Mouse (Mus musculus) A20 (cell line): ENCODE results near the gene Mrvi1.
A peak's percentile ranks its signal among the peaks of the same experiment; 100 is the strongest.

Experiments used
- DNase-seq: peaks from one replicate; pipeline ENCODE4 v3.0.0-alpha.2; 2011; ENCODE audit warnings: low read depth, low spot score

Mrvi1 gene

DNA sequence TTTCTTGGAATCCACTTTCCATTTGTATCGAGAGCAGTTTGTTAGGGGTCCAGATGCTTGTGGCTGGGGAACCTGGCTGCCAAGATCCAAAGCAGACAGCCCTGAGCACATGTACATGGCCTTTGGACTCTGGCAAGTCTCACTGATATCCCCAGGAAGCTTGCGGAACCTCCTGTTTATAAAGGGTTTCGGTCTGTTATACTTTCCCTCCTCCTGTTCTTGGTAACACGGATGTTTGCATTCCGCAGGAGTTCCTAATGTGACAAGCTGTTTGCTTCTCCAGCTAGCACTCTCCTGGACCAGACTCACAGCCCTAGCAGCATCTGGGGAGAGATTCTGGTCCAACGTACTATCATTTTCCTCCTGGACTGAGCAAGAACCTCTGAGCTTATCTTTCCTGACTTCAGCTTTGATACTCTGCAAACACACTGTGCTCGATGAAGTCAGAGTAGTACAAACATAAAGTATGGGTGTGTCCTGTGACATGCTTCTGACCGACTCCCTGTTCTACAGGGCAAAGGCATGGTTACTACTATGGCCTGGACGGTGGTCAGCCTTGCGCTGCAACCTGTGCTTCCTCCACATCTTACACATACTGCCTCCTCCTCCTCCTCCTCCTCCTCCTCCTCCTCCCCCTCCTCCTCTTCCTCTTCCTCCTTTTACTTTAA is 88.2 kb downstream of the Mrvi1 start:
- DNase-seq = no peak

DNA sequence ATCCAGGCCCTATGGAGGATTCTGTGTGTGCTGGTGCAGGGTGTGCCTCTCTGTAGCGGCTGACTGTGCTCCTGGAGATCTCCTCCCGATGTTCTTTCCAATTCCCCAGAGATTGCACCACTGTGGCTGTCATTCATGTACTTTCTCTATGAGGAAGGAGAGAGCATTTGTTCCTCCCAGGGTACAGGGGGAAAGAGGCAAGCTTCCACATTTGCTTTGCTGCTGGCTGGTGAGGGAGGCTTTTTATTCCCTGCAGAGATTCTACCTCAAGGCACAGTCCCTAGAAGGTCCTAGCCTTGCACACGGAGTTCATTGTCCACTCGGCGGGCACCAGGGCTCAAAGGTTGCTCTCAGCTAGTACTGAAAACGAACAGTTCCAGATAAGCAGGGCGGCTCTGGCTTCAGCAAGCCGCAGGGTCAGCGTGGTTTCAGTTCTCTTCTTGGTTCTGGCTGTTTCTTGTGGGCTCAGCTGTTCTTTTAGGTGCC is 90.7 kb downstream of the Mrvi1 start:
- peak; percentile 40 for DNase-seq

DNA sequence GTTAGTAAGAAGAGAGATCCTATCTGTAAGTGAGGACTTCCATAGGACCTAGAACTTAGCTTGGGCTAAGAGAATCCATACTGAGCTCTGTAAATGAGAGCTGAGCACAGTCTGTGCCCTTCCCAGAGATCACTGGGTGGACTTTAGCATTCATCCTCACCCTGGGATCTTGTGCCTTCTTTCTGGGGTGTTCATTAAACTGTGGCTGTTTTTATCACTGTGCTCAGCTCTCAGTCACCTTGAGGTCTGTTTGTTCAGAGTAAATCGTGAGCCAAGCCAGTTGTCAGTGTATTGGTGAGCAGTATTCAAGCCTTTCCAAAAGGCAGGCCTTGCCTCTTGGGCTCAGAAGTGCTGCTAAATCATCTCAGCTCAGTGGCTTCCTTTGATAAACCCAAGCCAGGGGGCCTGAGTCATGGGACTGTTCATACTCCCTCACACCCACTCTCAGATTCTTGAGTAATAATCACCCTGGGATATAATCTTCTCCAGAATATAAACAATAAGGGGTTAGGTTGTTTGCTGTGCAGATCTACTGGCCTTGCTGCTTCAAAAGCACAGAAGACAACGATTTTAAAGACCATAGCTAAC is 100.4 kb downstream of the Mrvi1 start:
- no peak for DNase-seq

DNA sequence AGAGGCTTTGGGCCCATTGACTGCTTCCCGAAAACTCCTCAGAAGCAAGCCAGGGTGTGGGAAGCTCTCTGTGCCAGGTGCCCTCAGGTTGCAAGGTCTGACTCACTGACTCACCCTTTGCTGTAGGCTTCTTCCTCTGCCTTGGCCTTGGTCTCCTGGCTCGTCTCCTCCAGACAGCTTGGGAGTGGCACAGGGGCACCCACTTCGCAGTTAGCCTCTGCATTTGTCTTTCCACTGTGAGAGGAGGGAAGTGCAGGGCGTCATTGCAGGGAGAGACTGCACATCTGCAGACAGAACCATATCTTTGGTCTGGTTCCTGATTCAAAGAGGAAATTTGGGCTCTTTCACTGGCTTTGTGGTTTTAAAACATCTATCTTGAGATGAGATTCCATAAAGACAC is 104.2 kb downstream of the Mrvi1 start:
- DNase-seq = no peak

DNA sequence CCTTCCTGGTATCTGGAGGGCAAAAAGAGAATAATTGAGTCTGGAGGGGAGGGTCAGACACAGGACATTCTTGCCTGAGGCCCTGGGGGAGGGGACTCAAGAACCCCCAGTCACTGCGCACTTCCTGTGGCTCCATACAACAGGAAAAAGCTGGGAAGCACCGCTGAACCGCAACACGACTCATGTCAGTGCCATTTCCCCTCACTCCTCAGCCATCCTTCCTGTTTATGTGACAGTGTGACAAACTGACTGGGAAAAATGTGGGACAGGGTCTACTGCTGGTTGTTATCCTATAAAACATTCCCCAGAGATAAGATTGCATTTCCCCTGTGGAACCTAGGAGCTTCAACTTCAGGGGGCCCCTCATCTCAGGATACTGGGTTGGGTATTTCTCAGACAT is 105.3 kb downstream of the Mrvi1 start:
- no peak for DNase-seq

DNA sequence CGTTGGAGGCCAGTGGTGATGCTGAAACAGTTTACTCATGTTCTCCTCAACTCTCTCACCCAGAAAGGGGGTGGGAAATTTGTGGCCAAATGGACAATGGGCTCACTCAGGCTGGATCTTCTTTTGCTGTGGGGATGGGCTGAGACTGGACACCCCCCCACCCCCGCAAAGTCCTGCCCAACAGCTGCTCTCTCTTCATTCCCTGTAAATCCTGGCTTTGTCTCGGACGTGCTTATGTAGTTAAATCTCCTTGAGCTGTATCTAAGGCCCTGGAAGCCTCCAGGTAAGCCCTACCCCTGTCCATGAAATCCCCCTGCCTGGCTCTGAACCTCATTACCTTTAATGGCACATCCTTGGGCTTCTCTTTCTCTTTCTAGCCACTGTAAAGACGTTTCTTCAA is 113.5 kb downstream of the Mrvi1 start:
- no peak for DNase-seq

DNA sequence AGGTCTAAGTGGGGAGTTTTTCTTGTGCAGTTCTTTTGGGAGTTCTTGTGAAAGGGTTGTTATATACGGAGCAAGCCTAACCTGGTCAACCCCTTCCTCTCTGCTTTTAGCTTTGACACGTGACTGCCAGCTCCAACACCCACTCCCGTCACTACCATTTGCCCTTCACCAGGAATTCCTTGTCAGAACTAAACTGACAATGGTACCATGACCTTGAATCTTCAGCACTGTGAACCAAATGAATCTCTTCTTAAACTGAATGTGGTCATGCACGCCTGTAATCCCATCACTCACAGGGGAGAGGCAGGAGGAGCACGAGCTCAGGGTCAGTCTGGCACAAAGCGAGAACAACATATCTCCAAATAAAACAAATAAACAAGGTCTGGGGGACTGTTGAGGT is 115.1 kb downstream of the Mrvi1 start:
- no peak for DNase-seq

DNA sequence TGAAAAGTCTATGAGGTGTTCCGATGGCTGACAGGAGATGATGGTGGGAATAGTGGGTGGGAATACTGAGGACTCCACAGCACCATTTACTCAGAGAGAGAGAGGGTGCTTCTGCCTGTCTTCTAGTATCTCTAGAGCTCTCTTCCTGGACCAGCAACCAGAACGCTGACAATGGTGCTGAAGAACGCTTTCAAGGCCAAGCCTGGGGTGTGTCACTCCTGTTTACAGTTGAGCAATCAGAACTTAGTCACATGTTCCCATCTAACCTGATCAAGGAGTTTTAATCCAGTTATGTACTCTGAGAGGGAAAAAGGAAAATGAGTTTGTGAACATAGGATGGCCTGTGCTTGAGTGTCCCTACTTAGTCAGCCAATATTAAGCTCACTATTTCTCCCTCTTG is 116.2 kb downstream of the Mrvi1 start:
- no peak for DNase-seq

DNA sequence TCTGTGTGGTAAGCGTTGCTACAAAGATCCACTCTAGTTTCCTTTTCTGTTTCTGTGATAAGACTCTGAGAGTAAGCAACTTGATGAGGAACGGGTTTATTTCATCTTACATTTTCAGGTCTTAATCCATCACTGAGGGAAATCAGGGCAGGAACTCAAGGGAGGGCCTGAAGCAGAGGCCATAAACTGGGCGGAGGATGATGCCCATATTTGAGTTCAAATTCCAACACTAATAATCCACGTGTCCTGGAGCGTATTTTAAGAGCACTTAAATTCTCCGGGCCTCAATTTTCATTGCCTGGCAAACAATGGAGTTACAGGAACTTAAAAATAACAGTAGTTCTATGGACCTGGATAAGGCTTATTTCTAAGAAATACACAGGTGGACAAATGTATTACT is 116.7 kb downstream of the Mrvi1 start:
- no peak for DNase-seq

DNA sequence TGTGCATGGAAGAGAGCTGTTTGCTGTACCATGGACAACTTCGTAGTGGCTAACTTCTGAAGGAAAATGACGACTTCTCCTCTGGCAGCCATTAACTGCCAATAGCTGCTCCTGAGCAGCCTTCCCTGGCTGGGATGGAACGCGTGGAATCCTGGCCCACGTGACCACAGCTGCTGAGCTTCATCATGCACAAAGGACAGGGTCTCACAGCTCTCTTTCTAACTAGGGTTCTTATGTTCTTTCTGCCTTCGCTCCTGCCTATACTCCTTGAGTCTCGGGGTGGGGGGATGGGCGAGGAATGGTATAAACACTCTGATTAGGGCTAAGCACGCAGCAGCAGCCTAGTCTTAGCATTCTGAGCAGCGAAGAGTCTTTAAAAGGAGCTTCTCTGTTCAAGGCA is 117.2 kb downstream of the Mrvi1 start:
- DNase-seq = no peak

DNA sequence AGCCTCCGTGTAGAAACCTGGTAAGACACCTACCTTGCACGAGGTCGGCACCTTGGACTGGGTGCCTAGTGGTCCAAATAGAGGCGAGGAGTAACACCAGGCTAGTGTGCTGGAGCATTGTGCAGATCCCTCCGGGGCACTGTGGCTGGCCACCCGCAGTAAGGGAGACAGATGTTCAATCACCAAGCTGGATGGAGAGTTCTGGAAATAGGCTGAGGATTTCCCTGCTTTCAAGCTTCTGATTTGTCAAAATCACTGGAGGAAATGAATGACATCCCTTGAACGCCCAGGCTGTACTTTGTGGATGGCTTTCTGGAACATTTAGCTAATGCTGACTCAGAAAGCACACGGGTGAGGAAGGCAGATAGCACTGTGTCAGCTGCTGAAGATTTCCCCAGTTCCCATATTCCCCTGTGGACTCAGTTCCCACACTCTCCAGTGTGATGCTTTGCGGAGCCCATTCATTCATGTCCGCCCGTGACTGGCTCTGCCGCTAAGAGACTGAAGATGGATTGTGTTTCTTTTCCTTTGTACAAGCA is 119.4 kb downstream of the Mrvi1 start, which contains the start of gene Lyve1:
Gene Lyve1 (minus strand): TSS at position 489 of the 539 bp plus-strand sequence.
- DNase-seq = no peak

DNA sequence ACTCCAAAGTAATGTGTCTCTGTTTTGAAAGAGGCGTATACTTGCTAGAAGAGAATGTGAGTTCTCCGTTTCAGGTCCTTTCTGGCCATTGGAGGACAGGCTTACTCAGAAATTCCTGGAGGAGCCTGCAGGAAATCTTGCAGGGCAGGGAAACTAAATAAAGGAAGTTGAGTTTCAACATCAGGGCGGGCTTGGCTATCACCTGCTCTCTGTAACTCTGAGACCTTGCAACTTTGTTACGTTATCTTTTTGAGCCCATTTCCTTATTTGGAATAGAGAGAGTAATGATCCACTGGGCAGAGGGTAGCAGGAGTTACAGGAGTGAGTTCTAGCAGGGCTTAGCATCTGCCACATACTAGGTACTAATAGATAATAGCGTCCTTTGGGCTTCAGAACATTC is 122.1 kb downstream of the Mrvi1 start:
- no peak for DNase-seq

DNA sequence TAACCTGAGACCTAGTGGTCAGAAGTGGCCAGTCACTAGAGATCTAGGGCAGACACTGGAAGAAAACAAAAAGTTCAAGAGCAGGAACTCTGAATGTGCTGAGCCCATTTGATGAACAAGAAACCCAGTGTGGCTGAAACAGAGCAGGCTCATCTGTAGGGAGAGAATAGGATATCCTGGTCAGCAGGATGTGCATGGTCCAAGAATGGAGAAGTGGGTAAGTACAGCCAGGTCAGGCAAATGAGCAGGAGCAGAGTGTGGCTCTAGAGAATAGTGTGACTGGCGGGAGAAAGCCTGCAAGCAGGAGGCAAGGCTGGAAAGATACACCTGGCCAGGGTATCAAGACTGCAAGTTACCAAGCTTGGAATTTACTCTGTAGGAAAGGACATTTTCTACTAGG is 126.7 kb downstream of the Mrvi1 start:
- no peak for DNase-seq

DNA sequence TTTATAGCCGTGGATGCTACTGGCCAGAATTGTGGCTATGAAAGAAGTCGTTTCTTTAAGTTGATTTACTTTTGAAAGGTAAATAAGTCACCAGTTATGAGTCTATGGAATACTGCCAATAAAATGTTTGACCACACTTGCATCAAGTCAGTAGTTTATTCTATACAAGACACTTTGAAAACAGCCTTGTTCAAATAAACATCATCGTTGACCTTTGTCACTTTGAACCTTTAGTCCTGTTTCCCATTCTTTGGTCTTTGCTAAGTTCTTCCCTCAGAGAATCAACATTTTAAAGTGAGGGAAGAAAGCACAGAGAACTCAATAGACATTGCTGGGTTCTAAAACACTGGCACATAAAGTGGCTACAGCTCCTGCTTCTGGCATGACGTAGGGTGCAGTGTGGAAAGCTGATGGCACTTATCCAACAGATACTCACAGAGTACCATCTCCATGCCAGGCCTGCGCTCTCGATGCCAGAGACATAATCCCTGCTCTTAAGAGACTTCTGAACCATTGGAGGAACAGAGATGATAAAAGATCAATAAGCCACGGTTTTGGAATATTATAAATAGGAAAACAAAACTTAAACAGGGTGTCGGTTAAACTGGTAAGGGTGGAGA is 127.2 kb downstream of the Mrvi1 start:
- no peak for DNase-seq

DNA sequence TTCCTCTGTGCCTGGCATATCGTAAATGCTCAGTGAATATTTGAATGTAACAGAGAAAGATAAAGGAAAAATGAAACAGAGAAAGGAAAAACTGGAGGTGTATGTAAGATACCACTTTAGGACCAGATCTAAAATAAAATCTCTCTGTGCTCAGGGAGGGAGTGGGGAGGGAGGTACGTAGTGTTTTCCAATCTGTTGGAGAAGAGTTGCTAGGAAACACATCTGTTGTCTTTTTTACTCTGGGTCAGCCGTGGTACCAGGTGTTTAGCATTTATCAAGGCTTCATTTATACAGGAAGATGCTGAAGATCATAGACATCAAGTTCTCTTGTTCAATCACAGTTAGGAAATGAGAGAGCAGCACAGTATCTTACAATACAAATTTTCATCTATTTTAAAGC is 127.7 kb downstream of the Mrvi1 start:
- DNase-seq = no peak

DNA sequence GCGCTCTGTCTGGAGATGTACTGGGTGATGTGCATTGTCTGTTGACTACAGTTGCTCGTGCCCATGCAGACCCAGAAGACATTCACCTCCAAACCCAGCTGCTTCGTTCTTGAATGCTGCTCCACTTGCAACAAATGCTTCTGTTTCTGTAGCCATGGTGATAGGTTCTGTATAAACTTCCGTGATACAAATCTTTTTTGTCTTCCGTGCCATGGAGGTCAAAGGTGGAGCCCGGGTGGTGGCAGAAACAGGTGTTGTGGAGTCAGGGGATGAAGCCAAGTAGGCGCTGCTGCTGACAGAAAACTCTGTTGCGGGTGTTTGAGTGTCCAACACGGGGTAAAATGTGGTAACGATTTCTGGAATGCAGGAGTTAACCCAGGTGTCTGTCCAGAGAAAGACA is 128.7 kb downstream of the Mrvi1 start:
- DNase-seq = no peak

DNA sequence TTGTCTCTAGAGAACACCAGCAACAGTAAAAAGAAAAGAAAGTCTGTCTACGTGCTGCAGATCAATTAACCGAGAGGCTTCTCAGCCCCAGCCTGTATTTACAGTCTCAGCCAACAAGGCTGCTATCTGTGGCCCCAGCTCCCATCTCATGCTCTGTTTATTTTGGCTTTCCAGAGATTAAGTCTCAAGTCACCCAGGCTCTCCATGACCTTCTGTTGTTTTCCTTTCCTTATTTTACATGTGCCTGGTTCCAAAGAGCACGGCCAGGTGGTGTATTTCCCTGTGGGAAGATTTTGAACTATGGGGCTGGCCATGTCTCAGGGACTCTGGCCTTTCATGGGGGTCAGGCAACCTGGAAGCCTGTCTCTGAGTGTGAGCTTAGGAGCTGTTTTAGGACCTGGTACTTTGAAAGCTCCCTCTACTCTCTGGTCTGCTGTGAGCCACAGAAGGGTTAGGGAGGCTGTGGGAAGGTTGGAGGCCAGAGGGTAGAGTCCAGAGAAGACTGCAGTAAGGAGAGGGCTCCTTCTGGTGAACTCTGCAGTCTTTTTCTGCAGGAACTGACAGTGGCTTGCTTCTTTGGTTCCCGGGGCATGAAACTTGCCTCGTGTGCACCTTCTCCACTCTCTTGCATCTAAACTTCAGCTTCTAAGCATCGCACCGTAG is 130.6 kb downstream of the Mrvi1 start:
- no peak for DNase-seq

DNA sequence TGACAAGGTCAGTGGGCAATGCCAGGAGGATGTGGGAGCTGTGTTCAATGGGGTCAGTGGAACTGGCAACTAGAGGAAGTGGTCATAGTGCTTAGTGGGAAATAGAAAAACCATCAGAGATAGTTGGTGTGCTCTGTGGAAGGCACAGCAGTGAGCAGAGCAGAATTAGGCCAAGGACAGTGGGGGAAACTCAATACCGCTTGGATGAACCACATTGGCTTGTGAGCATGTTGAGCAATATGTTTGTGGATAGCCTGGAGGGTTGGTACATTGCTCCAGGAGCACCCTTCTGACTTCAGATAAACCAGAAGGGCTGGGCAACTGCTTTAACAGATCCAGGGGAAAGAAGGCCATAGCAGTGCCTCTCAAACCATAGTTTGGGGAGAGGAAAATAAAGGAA is 133.9 kb downstream of the Mrvi1 start:
- no peak for DNase-seq

DNA sequence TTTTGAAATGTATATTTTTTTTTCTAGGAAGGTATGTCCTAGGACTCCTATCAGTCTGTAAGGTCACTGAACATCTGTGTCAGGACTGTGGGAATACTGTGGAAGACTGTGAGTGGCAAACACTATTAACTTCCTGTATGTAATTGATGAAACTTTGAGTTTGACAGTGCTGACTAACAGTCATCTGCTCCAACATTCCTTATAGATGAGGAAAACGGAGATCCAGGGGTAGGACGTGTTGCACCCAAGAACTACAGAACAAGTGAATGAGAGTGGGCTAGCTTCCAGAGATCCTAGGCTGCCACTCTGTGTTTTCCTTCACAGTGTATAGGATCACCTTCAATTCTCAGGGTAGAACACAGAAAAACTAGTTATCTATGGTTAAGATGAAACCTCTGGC is 134.9 kb downstream of the Mrvi1 start:
- no peak for DNase-seq

DNA sequence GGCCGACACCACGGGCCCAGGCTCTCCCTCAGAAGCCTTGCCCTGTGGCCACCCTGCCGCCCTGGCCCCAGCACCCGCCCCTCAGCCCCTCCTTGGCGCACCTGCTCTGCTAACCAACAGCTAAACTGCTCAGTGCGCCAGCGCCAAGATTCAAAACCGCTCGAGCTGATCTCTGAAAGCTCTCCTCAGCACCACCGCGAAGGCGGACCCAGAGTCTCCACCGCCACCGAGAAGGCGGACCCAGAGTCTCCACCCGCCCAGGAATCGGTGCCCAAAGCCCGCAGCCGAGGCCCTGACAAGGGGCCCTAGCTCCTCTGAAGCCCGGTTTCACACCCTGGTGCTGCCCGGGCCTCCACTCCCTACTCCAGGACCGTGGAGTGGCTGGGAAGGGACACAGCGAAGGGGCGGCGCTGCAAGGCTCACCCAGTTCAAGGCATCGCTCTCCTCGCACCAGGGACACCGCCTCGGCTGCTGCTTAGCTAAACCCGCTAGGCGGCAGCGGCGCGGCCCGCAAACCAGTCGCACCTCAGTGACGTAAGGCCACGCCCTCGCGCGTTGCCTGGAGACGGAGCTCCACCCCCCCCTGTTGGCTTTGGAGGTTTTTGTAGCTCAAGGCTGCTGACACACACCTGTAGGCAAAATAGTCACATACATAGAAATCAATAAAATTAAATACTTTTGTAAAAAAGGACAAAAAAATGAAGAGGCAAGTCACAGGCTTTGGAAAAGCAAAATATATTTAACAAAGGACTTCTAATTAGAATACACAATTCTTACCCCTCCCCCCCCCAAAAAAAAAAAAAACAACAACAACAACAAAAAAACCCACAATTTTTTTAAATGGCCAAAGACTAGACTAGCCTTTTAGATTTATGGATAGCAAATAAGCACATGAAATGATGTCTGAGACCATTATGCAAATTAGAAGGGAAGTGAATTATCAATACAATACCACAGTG is 138.1 kb downstream of the Mrvi1 start, which contains the start of gene Rnf141:
Gene Rnf141 (minus strand): TSS at position 542 of the 959 bp plus-strand sequence.
- DNase-seq = peak; percentile 97

DNA sequence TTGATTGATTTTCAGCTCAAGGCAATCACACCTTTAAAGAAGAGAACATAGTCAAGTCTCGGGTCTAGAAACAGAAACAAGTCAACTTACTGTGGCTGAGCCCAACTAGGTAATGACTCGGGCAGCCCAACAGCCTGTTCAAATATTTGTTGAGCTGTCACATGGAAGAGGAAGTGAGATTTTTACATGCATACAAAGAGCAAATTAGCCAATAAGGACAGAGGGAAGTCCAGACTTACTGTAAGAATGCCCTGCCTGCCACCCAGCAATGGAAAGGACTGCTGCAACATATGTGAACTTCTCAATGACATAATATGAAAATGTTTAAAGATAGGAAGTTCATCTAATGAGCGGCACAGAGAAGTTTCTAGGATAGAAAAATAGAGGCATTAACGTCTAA is 141.9 kb downstream of the Mrvi1 start:
- peak; percentile 85 for DNase-seq
